Mouse (Mus musculus) gastrocnemius, postnatal 10 days (tissue): Measurements from ENCODE around the gene Pnkp. TPM values are rescaled to one million over a fixed set of nuclear protein-coding genes. Genes with fewer than 3 reads are reported as not detected.
"Not testable (repeated sequence)": the region's sequence is repeated elsewhere in the genome, so short reads cannot be mapped to it uniquely, and the experiment has no call there.

Experiments
- DNase-seq: peaks from one replicate; pipeline ENCODE4 v3.0.0; 2021; ENCODE audit warnings: mixed read lengths
- total RNA-seq, 2 experiments: library from RNA; stranded (reverse); gene quantifications; 2 replicates each; pipeline ENCODE4 v1.2.3; 2021

Pnkp gene
- total RNA-seq, 2 experiments from 2014 or later = 14.4 to 16.5 TPM

DNA sequence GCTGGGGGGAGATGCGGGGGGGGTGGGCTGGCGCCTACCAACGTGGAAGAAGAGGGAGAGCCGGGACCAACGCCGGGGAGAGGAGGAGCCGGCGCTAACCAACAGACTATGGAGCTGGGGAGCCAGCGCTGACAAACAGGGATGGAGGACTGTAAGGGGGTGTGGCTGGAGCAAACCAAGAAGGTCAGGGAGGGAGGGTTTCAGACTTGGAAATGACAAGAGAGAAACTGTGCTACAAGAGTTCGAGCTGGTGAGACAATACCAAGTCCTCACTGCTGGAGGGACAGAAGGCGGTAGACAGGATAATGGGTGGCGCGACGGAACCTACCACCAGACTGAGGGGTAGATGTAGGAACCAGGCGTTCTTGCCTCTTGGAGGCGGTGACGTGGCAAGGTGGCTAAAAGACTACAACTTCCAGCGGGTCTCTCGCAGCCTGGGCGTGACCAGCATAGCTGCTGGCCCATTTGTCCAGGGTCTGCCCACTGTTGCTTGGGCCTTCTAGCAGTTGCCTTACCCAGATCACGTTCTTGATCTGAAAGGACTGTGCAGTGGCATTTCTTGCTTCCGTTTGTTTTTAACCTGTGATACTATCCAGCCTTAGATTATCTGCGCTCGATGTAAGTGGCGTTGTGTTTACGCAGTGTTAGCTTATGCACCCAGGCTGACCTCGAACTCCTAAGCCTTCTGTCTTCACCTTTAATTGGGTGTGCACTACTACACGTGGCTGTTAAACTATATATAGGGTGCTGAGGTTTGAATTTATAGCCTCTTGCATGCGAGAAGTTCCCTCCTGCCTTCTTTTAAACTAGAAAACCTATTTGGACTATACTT, 13.0 kb downstream of the Pnkp start, which contains the start of gene Ptov1:
Gene Ptov1, minus strand, starts transcription at position 92 of the 832 bp plus-strand sequence.
- DNase-seq = peak; percentile 88

GRCm38 (mm10) chr7:44870614-44871013, 13.7 kb downstream of the Pnkp start:
- DNase-seq = no peak

DNA sequence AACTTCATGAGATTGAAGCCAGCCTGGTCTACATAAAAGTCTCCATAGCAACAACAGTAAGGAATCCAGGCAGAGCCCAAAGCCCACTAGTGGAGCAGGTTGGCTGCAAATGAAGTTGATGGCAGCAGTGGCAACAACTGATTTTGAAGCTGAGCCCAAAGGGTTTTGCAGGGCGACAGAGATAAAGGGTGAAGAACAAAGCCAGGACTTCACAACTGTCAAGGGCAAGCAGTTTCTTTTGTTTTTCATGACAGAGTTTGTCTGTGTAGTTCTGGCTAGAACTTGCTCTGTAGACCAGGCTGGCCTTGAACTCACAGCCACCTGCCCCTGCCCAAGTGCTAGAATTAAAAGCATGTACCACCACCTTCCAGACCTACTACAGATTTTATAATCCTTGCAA, 14.2 kb downstream of the Pnkp start:
- no peak for DNase-seq

GRCm38 (mm10) chr7:44871774-44872173, 14.8 kb downstream of the Pnkp start:
- DNase-seq = not testable (repeated sequence)

- DNase-seq = no peak
Observed at GRCm38 (mm10) chr7:44877833-44878232, 20.9 kb downstream of the Pnkp start.

DNA sequence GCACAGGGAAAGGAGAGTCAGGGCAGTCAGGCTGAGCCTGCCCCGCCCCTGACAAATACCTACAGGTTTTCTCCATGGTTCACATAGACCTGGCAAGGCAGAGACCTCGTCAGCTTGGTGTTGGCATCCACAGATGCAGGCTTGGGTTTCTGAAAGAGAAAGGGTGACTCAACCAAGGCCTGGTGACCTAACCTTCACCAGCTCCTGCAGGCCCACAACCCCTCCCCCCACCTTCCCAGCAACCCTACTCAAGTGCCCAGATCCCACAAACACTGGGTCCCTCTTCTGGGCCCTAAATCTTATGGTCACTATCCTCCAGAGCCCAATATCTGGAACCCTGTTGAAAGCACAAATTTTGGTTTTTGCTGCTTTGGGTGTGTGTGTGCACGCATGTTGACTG, 26.1 kb downstream of the Pnkp start:
- no peak for DNase-seq

DNA sequence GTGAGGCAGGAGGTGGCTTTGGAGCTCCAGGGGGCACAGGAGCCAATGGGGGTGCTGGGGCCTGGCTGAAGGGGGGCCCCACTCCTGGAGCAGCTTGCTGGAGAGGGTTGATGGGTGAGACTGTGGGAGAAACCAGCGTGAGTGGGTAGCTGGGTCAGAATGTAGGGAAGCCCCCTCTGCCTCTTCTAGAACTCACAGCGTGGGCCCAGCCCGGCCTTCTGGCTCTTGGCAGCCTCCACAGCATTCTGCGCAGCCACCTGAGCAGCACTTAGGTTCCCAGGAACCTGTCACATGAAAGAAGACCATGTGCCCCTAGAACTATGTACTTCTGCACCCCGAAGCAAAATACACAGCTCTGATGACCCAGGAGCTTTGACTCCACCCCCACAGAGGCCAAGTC, 27.7 kb downstream of the Pnkp start:
- no peak for DNase-seq

- DNase-seq = no peak
Observed at GRCm38 (mm10) chr7:44886964-44887363, 30.0 kb downstream of the Pnkp start.

GRCm38 (mm10) chr7:44888256-44889105, 31.5 kb downstream of the Pnkp start:
- DNase-seq = no peak

GRCm38 (mm10) chr7:44890180-44890579, 33.2 kb downstream of the Pnkp start:
- no peak for DNase-seq

DNA sequence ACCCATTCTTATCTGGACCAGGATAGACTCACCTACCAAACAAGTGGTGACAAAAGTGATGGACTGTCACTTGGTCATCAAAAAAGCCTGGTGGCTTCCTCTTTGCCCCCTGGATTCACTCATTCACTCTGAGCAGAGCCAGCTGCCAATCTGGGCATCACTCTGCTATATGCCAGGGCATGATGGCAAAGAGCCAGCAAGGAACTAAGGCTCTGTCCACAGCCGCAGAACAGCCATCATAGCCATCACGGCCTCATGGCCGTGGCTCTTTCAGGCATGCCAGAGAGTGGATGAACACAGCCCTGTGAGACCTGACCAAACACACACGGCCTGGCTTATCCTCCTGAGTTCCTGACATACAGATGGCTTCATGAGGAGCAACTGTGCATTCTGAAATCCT, 33.8 kb downstream of the Pnkp start:
- DNase-seq = no peak

GRCm38 (mm10) chr7:44891611-44892010, 34.7 kb downstream of the Pnkp start:
- no peak for DNase-seq

GRCm38 (mm10) chr7:44892276-44892921, 35.5 kb downstream of the Pnkp start, which contains the start of gene Med25:
Gene Med25 (minus strand): TSS chr7:44892712.
- peak; percentile 87 for DNase-seq

DNA sequence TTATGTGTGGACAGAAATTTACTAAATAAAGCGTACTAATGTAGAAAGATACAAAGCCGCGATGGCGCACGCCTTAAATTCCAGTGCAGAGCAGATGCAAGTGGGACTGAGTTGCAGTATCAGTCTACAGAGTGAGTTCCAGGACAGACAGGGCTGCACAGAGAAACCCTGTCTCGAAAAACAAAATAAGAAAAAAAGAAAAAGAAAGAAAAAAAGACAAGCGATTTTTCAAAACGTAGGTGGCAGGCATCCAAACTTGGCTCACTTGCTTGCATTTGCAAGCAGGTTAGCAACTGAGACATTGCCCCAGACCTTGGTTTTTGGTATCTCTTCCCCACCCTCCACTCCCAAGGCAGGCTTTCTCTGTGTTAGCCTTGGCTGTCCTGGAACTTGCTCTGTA, 36.3 kb downstream of the Pnkp start:
- DNase-seq = no peak

DNA sequence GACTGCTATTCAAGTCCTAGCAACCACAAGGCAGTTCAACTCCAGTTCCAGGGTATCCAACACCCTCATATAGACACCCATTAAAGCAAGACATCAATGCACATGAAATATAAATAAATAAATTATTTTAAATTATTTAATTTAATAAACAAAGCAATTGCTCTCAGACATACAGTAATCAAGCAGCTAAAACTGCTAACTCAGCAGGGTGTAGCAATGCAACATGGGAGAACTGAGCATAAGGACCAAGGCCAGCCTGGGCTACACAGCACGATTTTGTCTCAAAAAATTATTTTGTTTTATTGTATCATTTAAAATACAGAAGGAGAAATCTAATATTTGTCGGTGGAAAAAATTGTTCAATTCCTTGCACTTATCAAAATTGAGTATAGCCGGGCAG, 37.2 kb downstream of the Pnkp start:
- no peak for DNase-seq

- DNase-seq = no peak
Observed at GRCm38 (mm10) chr7:44895206-44895592, 38.3 kb downstream of the Pnkp start.

- peak; percentile 83 for DNase-seq
Observed at GRCm38 (mm10) chr7:44895593-44896434, 38.9 kb downstream of the Pnkp start, which contains the start of gene Fuz. Gene Fuz (plus strand): TSS chr7:44896079.

- DNase-seq = no peak
Observed at GRCm38 (mm10) chr7:44896499-44896898, 39.6 kb downstream of the Pnkp start.

- no peak for DNase-seq
Observed at GRCm38 (mm10) chr7:44898607-44899006, 41.7 kb downstream of the Pnkp start.

DNA sequence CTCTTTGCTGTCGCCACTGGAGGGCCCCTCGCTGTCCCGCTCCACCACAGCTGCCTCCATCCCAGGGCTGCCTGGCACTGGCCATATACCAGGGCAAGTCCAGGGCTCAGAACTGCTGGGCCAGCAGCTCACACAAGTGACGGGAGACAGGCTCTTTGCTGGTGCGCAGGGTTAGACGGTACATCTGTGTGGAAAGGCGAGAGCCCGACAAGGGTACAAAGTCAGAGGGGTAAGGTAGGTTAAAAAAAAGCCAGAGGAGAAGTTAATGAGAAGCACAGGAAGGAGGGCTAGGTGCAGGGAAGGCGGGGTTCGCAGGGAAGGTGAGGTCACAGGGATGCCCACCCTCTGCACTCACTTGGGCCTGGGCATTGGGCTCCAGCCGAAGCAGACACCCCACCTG, 43.7 kb downstream of the Pnkp start:
- no peak for DNase-seq

DNA sequence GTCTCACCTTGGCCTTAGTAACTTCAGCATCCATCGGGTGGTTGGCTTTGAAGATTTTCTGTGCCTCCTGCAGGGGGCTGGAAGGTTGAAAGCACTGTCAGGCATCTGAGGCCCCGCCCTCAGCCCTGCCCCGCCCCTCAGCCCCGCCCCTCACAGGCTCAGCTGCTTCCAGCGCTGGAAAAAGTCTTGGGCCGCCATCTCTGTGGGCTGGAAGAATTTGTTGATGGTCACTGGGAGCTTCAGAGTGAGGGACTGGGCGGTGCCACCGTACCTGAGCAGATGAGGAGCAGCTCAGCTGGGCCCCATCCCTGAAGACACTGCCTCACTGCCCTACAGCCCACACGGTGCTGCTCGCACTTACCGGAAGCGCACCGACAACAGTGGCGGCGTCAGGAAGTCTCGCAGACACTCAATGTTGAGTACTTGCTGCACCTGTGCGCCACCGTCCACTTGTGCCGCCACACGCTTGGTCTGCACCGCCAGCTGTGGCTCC, 44.3 kb downstream of the Pnkp start:
- DNase-seq = peak; percentile 44
